Mouse (Mus musculus) limb, embryonic 13.5 days (tissue): Measurements from ENCODE around the gene Siah3. TPM values are rescaled to one million over a fixed set of nuclear protein-coding genes. Genes with fewer than 3 reads are reported as not detected.

Experiments used
- ATAC-seq: fragments of 200-750 bp; cut with Nextera tagmentation; 2 replicates; pipeline ENCODE4 v1.8.0; 2017; ENCODE audit warnings: low read depth, moderate number of reproducible peaks, moderate TSS enrichment; ENCODE audit not compliant: low FRiP score
- H3K27ac ChIP-seq: fragments of 300-500 bp; sonication (generic); 2 replicates; pipeline ENCODE4 v1.5.1; 2015; ENCODE audit warnings: inconsistent platforms, mild to moderate bottlenecking, moderate library complexity
- H3K27me3 ChIP-seq: fragments of 300-500 bp; sonication (generic); 2 replicates; pipeline ENCODE4 v1.6.1; 2015; ENCODE audit warnings: mild to moderate bottlenecking, inconsistent platforms
- H3K36me3 ChIP-seq: fragments of 300-500 bp; sonication (generic); 2 replicates; pipeline ENCODE4 v1.6.1; 2015; ENCODE audit warnings: inconsistent platforms, mild to moderate bottlenecking, moderate library complexity
- H3K4me1 ChIP-seq: fragments of 300-500 bp; sonication (generic); 2 replicates; pipeline ENCODE4 v1.6.1; 2015; ENCODE audit warnings: inconsistent platforms
- H3K4me2 ChIP-seq: fragments of 300-500 bp; sonication (generic); replicated peaks from 2 replicates; pipeline ENCODE4 v1.6.1; 2015; ENCODE audit warnings: inconsistent platforms, mild to moderate bottlenecking, moderate library complexity
- H3K4me3 ChIP-seq: fragments of 300-500 bp; sonication (generic); 2 replicates; pipeline ENCODE4 v1.5.1; 2015; ENCODE audit warnings: moderate library complexity, mild to moderate bottlenecking, inconsistent platforms
- H3K9ac ChIP-seq: fragments of 300-500 bp; sonication (generic); 2 replicates; pipeline ENCODE4 v1.6.1; 2015; ENCODE audit warnings: mild to moderate bottlenecking, inconsistent platforms
- H3K9me3 ChIP-seq: fragments of 300-500 bp; sonication (generic); 2 replicates; pipeline ENCODE4 v1.6.1; 2016; ENCODE audit warnings: inconsistent platforms
- WGBS: fragments of 180-500 bp; shearing (Covaris S2); methylation state at CpG from one replicate; pipeline ENCODE4 v1.1.7; 2015; 5-methylcytosine and 5-hydroxymethylcytosine counted together
- polyA plus RNA-seq: library from polyadenylated mRNA; unstranded; fragments of >200 nt; fragmentation: Nextera tagmentation; extraction: Ambion mirVana; gene quantifications from 2 replicates; pipeline ENCODE4 v1.2.1, GENCODE M21; 2015

Siah3 gene
- polyA plus RNA-seq, 1 experiment from 2014 or later, result 0.52 TPM

DNA sequence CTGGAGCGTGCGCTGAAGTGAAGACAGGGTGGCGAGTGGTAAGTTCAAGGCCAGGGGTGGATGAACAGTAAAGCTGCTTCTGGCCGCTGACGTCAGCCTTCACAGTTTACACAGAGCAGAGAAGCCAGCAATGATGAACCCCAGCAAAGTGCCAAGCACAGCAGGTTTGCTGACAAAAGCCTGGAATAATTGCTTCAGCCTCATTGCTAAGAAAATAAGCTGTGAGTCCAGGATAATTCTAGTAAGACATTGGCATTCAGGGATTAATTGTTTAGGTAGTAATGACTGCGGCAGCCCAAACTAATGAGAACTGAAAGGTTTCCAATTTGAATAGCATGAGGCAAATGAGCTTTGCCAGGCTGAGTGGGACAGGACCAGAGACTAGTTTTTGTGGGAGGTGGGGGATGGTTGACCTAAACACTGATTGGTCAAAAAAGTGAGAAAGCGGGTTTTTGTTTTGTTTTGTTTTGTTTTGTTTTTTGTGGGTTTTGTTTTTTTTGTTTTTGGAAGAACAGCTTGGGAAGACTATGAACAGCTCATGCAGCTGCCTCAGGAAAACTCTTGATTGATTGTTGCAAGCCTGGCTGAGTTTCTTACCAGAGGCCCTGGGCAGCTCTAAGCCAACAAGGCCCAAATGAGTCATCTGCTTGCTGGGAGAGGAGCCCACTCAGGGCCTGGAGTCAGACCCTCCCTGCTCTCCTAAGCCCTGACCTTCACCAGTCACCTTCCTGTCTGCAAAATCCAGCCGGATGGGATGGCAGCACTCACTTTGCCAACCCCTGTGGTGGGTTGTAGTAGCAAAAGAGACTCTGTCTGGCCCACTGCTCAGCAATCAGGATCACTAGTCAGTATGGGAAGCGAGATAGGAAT, 17.5 kb downstream of the Siah3 start:
- Histone ChIP-seq H3K27me3 (no peaks in the 10 kb centered on the region), H3K27ac (no peak overlapping the region), H3K9ac (no peak overlapping the region), H3K4me3 (no peak overlapping the region), H3K9me3 (no peaks in the 10 kb centered on the region), H3K4me1 (no peaks in the 10 kb centered on the region), H3K36me3 (no peaks in the 10 kb centered on the region), H3K4me2 (no peak overlapping the region)
- no peak for ATAC-seq
- WGBS, result 75% methylated on average over 9 of the region's 9 CpGs

DNA sequence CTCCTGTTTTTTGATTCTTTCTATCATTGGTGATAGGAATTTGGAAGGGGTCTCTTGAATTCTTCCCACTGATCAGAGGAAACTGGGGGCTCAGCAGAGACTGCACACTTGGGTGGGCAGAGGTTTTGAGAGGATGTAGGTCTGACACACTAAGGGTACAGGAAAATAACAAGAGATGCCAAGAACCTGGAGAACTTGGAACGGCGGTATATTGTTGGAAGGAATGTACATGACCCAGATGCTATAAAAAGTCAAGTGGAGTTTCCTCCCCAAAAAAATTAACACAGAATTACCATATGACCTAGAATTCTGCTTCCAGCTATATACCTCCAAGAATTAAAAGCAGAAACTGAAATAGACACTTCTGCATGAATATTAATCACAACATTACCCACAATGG, 20.1 kb downstream of the Siah3 start:
- H3K9me3 ChIP-seq, result no peaks in the 10 kb centered on the region
- H3K4me2 ChIP-seq, result no peak overlapping the region
- WGBS, result 86% methylated on average over 2 of the region's 2 CpGs
- no peaks in the 10 kb centered on the region for H3K4me1 ChIP-seq
- H3K36me3 ChIP-seq, result no peaks in the 10 kb centered on the region
- no peak overlapping the region for H3K27ac ChIP-seq
- H3K9ac ChIP-seq, result no peak overlapping the region
- H3K27me3 ChIP-seq, result no peaks in the 10 kb centered on the region
- H3K4me3 ChIP-seq, result no peak overlapping the region
- ATAC-seq, result no peak

DNA sequence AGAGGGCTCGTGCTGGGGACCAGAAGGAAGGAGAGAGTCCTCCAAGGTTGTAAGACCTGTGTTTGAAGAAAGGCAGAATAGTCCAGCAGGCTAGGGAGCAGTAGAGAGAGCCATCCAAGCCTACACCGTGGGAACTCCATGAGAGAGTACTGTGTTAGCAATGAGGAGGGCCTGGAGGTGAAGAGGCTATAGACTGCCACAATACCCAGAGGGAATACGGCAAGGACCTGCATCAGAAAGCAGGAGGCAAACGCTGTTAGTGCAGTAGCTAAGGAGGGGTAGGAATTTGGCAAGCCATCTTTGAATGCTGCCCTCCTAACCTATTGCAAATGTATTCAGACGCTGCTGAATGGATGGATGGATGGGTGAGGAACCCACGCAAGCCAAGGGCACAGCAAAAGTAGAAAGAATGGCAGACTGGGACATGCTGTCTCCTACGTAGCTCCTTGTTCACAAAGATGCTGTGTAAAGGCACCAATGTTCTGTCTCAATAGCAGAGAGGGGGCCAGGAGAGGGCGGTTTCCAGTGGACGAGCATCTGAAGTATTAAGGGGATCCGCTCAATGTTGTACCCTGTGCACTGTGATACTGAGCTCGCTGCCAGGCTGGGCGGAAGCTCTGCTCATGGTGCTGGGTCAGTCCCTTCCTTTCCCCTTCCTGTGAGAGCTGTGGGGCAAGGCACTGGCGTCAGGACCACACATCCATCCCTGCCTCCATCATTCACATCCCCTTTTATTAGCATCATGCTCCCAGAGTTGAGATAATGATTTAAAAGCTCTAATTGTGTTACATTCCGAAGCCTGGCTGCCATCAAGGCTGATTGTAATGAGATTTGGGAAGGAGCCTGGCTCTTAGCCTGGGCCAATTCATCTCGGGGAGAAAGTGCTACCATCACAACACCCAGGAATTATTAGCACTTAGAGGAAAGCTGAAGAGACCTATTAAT, 26.7 kb downstream of the Siah3 start:
- Histone ChIP-seq H3K4me3 (no peak overlapping the region), H3K4me1 (peaks cover 12% of the 10 kb centered on the region), H3K4me2 (no peak overlapping the region), H3K9ac (no peak overlapping the region), H3K27ac (no peak overlapping the region), H3K27me3 (no peaks in the 10 kb centered on the region), H3K36me3 (no peaks in the 10 kb centered on the region), H3K9me3 (0 out of 2 replicates have a peak, but pooled peaks cover 4% of the 10 kb centered on the region)
- no peak for ATAC-seq
- WGBS, result 74% methylated on average over 15 of the region's 15 CpGs

DNA sequence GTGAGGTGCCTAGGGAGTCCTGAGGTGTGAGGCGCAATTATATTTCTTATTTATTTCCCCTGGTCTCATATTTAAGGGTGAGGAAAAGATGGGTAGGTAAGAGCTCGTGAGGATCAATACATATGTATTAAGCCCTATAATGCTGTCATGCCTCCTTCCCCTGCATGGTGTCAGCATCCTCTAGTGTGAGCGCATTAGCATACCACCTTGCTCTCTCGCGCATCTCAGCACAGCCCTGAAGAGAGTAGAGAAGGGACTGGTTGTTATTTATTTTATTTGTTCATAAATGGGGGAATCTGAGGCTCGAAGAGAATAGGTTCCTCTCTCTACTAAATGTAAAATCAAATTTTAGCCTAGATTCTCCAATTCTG, 27.4 kb downstream of the Siah3 start:
- H3K4me1 ChIP-seq, result peaks cover 12% of the 10 kb centered on the region
- 0 out of 2 replicates have a peak, but pooled peaks cover 4% of the 10 kb centered on the region for H3K9me3 ChIP-seq
- H3K4me3 ChIP-seq, result no peak overlapping the region
- H3K27me3 ChIP-seq, result no peaks in the 10 kb centered on the region
- ATAC-seq, result no peak
- no peak overlapping the region for H3K27ac ChIP-seq
- no peaks in the 10 kb centered on the region for H3K36me3 ChIP-seq
- no peak overlapping the region for H3K9ac ChIP-seq
- H3K4me2 ChIP-seq, result no peak overlapping the region
- WGBS, result 83% methylated on average over 6 of the region's 6 CpGs

DNA sequence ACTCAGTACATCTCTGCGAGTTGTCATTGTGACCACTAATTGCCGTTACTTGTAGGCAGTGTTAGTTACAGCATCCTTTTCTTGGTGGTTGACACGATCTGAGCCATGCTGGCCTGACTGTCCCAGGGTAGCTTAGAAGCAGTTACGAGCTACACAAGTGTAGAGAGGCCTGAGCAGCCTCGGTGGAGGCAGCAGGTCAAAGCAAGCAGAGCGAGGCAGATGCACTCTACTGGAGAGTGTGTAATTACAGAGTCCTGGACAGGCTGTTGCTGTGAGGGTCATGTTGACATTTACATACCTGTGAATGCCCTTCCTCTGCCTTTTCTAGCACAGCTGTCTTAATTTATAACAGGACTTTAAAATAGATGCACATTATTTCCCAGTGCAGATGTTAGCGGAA, 32.1 kb downstream of the Siah3 start:
- Histone ChIP-seq H3K27me3 (no peaks in the 10 kb centered on the region), H3K9me3 (0 out of 2 replicates have a peak, but pooled peaks cover 4% of the 10 kb centered on the region), H3K4me2 (no peak overlapping the region), H3K27ac (no peak overlapping the region), H3K4me1 (peaks cover 12% of the 10 kb centered on the region), H3K4me3 (no peak overlapping the region), H3K36me3 (no peaks in the 10 kb centered on the region), H3K9ac (no peak overlapping the region)
- WGBS, result 64% methylated on average over 7 of the region's 7 CpGs
- no peak for ATAC-seq

DNA sequence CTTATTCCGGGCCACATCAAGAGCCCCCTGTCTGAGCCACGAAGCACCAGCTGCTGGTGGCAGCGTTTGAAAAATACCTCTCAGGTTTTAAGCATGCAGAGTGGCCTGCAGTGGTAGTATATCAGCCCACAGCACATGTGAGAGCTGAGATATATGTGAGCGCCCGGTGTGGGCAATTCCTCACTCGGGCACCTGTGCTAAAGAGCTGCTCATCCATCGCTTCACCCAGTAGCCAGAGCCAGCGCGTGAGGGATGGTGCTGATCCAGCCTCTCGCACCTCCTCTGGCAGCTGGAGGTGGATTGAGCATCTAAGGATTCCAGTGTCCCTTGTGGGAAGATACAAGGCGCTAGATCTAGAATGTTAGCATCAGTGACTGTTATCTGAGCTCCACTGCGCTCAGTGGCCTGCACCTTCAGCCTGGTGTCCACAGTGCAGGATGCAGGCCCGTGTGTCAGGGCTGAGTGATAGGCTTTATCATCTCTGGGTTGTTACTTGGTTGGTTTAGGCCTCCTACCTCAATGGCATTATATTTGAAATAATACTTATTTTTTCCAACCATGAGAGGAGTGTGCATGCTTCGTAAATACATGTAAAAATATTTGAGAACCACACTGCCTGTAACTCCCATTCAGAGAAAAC, 37.9 kb downstream of the Siah3 start:
- H3K9me3 ChIP-seq, result no peaks in the 10 kb centered on the region
- no peak overlapping the region for H3K27ac ChIP-seq
- H3K4me3 ChIP-seq, result no peak overlapping the region
- no peaks in the 10 kb centered on the region for H3K27me3 ChIP-seq
- ATAC-seq, result no peak
- 88% methylated on average over 14 of the region's 14 CpGs for WGBS
- H3K36me3 ChIP-seq, result no peaks in the 10 kb centered on the region
- no peak overlapping the region for H3K9ac ChIP-seq
- H3K4me1 ChIP-seq, result no peaks in the 10 kb centered on the region
- no peak overlapping the region for H3K4me2 ChIP-seq

DNA sequence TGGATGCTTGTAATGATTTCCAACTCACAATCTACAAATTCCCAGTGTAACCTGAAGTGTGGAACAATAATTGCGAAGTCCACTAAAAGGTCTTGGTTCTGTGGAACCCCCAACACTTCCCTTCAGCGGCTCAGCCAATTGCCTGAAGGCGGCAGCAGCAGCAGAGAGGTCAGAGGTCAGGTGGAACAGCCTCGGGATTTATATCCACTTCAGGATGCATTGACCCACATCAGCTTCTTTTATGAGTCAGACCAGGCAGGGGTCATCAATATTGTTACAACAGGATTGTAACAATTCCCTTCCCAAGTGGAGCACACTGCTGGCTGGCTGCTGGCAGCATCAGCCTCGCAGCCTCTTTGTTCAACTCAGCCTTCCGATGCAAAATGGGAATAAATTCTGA, 39.1 kb downstream of the Siah3 start:
- Histone ChIP-seq H3K27ac (no peak overlapping the region), H3K9me3 (no peaks in the 10 kb centered on the region), H3K27me3 (no peaks in the 10 kb centered on the region), H3K4me3 (no peak overlapping the region), H3K4me1 (no peaks in the 10 kb centered on the region), H3K4me2 (no peak overlapping the region), H3K36me3 (no peaks in the 10 kb centered on the region), H3K9ac (no peak overlapping the region)
- no peak for ATAC-seq
- WGBS, result 35% methylated on average over 6 of the region's 6 CpGs

DNA sequence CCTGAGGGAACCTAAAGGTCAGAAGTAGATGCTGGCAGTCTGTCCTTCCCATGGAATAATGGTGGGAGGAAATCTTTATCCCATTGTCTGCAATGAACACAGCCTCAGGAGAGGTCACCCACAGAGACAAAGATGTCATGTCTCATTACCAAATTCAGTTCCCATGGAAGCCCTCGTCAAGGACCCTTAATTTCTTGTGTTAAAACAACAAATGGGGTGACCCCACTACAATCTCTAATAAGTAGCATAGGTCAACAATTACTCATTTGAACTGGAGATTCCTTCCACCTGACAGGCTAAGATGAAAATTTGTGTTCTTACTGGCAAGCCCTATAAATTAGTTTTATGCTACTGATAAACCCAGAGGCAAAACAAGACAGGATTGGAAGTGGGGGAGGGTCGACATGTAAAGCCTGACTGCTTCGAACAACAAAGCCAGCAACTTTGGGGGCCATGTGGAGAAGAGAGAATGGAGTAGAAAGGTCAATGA, 45.8 kb downstream of the Siah3 start:
- ATAC-seq, result no peak

DNA sequence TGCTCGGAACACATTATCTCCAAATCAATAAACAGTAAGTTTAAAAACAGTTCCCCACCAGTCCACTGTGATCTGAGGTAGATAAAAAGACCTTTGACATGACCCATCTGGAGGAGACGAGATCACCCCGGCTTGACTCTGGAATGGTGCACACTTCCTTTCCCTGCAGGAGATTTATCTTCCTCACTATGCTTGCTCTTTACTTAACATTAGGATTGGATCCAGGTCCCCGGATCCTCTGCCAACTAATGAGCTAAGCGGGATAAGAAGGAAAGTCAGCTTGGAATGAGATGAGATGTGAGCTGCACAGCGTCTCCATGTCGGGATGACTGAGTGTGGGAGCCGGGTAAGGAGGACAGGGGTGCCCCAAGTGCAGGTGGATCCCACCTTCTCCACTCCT, 46.7 kb downstream of the Siah3 start:
- ATAC-seq, result no peak
- Histone ChIP-seq H3K36me3 (no peaks in the 10 kb centered on the region), H3K4me2 (no peak overlapping the region), H3K4me1 (no peaks in the 10 kb centered on the region), H3K4me3 (no peak overlapping the region), H3K9me3 (no peaks in the 10 kb centered on the region), H3K27me3 (no peaks in the 10 kb centered on the region), H3K9ac (no peak overlapping the region), H3K27ac (no peak overlapping the region)
- WGBS, result 62% methylated on average over 8 of the region's 8 CpGs

More for the DNA sequence above, 45.8 kb downstream of the Siah3 start:
- Histone ChIP-seq H3K4me3 (no peak overlapping the region), H3K9me3 (no peaks in the 10 kb centered on the region), H3K4me1 (no peaks in the 10 kb centered on the region), H3K36me3 (no peaks in the 10 kb centered on the region), H3K27me3 (no peaks in the 10 kb centered on the region), H3K4me2 (no peak overlapping the region), H3K27ac (no peak overlapping the region), H3K9ac (no peak overlapping the region)
- 49% methylated on average over 3 of the region's 3 CpGs for WGBS

DNA sequence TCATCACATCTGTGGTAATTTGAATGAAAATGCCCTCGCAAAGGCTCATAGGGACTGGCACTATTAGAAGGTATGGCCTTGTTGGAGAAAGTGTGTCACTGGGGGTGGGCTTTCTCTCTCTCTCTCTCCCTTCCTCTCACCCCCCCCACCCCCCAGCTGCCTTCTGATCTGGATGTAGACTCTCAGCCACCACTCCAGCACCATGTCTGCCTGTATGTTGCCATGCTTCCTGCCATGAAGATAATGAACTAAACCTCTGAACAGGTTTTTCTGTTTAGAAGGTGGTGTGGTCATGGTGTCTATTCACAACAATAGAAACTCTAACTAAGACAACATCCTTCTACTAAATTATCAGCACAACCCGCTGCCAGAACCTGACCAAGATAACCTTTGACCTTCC, 48.5 kb downstream of the Siah3 start:
- H3K4me2 ChIP-seq, result no peak overlapping the region
- no peaks in the 10 kb centered on the region for H3K4me1 ChIP-seq
- H3K36me3 ChIP-seq, result no peaks in the 10 kb centered on the region
- no peak for ATAC-seq
- H3K27ac ChIP-seq, result no peak overlapping the region
- 50% methylated on average over 2 of the region's 2 CpGs for WGBS
- no peaks in the 10 kb centered on the region for H3K9me3 ChIP-seq
- H3K27me3 ChIP-seq, result no peaks in the 10 kb centered on the region
- no peak overlapping the region for H3K4me3 ChIP-seq
- H3K9ac ChIP-seq, result no peak overlapping the region

DNA sequence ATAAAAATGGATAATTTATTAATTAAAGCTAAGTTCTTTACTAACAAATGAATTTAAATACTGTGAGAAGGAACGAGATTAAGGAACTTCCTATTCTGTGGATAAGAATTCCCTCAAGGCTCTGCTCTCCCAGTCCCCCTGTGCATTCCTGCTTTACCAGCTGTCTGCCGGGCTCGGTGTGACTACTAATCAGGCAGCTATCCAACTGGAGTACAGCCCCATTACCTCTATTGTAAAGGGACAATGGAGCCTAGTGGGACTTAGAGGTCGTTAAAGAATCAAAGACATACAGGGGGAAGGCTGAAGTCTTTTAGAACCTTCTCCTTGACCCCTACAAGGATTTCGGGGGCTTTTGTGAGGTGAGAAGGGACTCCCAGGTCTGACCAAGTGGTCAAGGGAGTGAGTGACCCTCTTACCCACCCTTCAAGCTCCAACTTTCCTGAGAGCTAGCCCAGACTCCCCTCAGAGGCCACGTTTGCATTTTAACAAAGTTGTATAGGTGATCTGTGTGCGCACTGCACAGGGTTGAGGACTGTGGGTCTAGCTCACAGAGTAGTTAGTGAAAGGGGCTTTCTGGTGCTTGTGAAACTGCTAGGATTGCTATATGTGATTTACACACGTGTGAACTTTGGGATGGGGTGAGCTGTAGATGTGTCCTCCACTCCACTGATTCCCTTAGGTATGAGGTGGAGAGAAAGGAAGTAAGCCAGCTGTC, 49.5 kb downstream of the Siah3 start:
- WGBS, result 39% methylated on average over 8 of the region's 8 CpGs
- Histone ChIP-seq H3K4me1 (no peaks in the 10 kb centered on the region), H3K9me3 (no peaks in the 10 kb centered on the region), H3K9ac (no peak overlapping the region), H3K4me3 (no peak overlapping the region), H3K4me2 (no peak overlapping the region), H3K27me3 (no peaks in the 10 kb centered on the region), H3K27ac (no peak overlapping the region), H3K36me3 (no peaks in the 10 kb centered on the region)
- no peak for ATAC-seq
